Mouse (Mus musculus) CD4-positive naive resting alpha-beta T cell, adult 76 days (primary cell): ENCODE measurements around the gene Rasal1. TPM values are rescaled to one million over a fixed set of nuclear protein-coding genes. Genes with fewer than 3 reads are reported as not detected.

ENCODE experiments used
- total RNA-seq: library from RNA; stranded (reverse); gene quantifications from one replicate; pipeline ENCODE4 v1.2.4, GENCODE M21; 2023

Rasal1 gene
- total RNA-seq = 23.9 TPM

DNA sequence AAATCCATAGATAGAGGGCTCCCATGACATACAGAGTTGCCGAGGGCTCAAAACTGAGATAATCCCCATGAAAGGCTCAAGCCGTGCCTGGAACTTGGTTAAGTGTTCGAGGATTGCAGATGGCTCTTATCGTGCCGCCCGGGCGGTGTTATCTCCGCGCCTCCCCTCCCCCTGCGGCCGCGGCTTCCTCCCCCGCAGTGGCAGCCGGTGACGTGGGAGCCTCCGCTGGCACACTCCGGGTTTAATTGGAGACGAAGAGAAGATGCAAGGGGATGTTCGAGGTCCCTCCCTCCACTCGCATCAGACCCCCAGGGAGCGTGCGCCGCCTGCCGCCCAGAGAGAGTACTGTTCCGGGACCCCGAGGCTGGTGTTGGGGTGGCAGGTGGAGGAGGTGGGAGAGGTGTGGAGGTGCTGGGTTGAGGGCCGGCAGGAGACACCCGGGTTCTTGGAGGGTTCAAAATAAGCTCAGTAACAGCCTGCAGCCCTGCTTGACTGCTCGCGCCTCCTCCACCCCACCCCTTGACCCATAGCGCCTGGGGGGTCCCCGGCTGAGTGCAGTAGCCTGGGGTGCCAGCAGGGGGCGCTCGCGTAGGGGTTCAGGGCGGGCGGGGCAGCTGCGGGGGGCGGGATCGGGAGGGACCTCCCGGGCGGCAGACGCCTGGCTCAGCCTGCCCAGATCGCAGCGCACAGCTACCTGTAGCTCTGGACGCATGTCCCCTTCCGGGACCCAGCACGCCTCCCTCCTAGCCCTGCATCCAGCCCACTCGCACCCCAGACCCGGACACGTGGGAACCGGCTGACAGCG lies at the start of gene Rasal1:
Gene Rasal1 (plus strand): TSS at position 244 of the 805 bp plus-strand sequence.

DNA sequence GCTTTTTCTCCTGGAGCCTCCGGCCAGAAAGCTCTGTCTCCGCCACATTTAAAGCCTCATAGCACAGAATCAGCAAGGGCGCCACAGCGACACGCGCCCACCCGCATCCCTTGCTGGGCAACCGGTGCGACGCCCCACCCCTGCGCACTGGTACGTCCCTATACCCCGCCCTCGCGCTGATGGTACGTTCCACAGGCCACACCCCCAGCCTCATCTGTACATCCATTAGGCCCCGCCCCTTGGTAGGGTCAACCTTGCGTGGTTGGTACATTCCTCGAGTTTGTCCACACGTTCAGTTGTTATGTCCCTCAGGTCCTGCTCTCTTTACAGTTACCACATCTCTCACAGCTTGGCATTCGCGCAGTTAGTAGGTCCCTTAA lies 36.2 kb upstream of the Rasal1 start, which contains the start of the genes Rita1 and Ddx54:
Gene Rita1 (minus strand): TSS at position 148 of the 380 bp plus-strand sequence.
Gene Ddx54 (plus strand): TSS at position 298 of the 380 bp plus-strand sequence.

DNA sequence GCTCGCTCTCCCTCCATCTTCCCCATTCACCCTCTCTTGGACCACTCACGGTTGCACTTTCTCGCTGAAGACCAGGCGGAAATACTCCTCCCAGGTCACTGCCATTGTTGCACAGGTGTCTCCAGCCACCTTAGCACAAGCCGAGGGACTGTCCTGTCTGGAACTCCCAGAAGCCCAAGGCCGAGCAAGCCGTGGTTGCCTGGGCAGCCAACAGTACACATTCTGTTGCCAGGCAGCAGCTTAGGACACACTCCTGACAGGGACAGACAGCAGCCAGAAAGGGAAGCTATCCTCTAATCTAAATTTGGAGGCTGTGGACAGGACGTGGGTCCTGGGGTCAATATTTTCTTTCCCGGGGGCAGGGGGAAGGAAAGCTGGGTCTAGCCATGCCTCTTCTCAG lies 14.5 kb upstream of the Rasal1 start, which contains the start of gene Cfap73:
Gene Cfap73 (minus strand): TSS at position 105 of the 400 bp plus-strand sequence.

DNA sequence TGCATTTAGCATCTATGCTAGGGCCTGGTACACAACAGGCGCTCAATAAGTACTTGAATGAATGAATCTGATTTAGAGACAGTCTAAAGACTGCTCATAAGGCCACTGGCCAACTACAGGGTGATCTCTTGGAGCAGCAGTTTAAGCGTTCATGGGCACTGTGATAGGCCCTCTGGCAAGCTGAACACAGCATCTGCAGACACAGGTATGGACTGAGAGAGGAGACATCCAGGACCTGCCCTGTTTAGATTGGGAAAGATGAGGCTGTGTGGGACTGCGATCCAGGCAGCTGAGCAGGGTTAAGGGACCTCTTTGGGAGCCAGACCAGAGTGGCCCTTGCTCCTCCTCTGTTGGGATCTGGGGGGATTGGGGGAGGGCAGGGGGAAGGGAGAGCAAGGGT lies 63.2 kb downstream of the Rasal1 start, which contains the start of gene Dtx1:
Gene Dtx1 (minus strand): TSS at position 101 of the 400 bp plus-strand sequence.

Other genes starting within 250 kb of the Rasal1 start
- not detected for gene Lhx5, start 217.1 kb upstream of the Rasal1 start, total RNA-seq
- gene Sdsl, start 176.0 kb upstream of the Rasal1 start, total RNA-seq = not detected
- not detected for gene Sds, start 172.3 kb upstream of the Rasal1 start, total RNA-seq
- gene Plbd2, start 145.2 kb upstream of the Rasal1 start, total RNA-seq = 15.7 TPM
- 12.6 TPM for gene Slc8b1, start 137.6 kb upstream of the Rasal1 start, total RNA-seq
- 43.1 TPM for gene Tpcn1, start 60.1 kb upstream of the Rasal1 start, total RNA-seq
- 0.91 TPM for gene Iqcd, start 59.8 kb upstream of the Rasal1 start, total RNA-seq
- 4.6 TPM for gene Rita1, start 36.2 kb upstream of the Rasal1 start, total RNA-seq
- 116 TPM for gene Ddx54, start 36.1 kb upstream of the Rasal1 start, total RNA-seq
- gene Cfap73, start 14.6 kb upstream of the Rasal1 start, total RNA-seq = not detected
- gene Dtx1, start 63.1 kb downstream of the Rasal1 start, total RNA-seq = 197 TPM
- 12.6 TPM for gene Oas2, start 101.0 kb downstream of the Rasal1 start, total RNA-seq
- gene Oas3, start 128.8 kb downstream of the Rasal1 start, total RNA-seq = 8.6 TPM
- 0.41 TPM for gene Oas1e, start 146.7 kb downstream of the Rasal1 start, total RNA-seq
- 10.5 TPM for gene Oas1c, start 163.7 kb downstream of the Rasal1 start, total RNA-seq
- gene Oas1f, start 198.6 kb downstream of the Rasal1 start, total RNA-seq = not detected
- not detected for gene Oas1h, start 212.6 kb downstream of the Rasal1 start, total RNA-seq
- gene Oas1g, start 238.8 kb downstream of the Rasal1 start, total RNA-seq = not detected